Mouse (Mus musculus) brain, adult 2 months (tissue): ENCODE results near the gene Skap1.
"Not testable (repeated sequence)": the region's sequence is repeated elsewhere in the genome, so short reads cannot be mapped to it uniquely, and the experiment has no call there.

Source experiments
- DNase-seq: peaks from one replicate; pipeline ENCODE4 v3.0.0; 2011; ENCODE audit warnings: low read depth, low spot score

Skap1 gene

GRCm38 (mm10) chr11:96694774-96695173 is 230.4 kb downstream of the Skap1 start:
- no peak for DNase-seq

- DNase-seq = no peak
Observed at GRCm38 (mm10) chr11:96696168-96696727, 231.9 kb downstream of the Skap1 start.

GRCm38 (mm10) chr11:96696842-96697455 is 232.6 kb downstream of the Skap1 start:
- DNase-seq = peak; percentile 24

- DNase-seq = no peak
Observed at GRCm38 (mm10) chr11:96697467-96697866, 233.1 kb downstream of the Skap1 start.

- DNase-seq = no peak
Observed at GRCm38 (mm10) chr11:96703813-96704212, 239.4 kb downstream of the Skap1 start.

- no peak for DNase-seq
Observed at GRCm38 (mm10) chr11:96711268-96711667, 246.9 kb downstream of the Skap1 start.

GRCm38 (mm10) chr11:96711670-96712069 is 247.3 kb downstream of the Skap1 start:
- no peak for DNase-seq

GRCm38 (mm10) chr11:96713210-96714005 is 249.0 kb downstream of the Skap1 start:
- DNase-seq = peak; percentile 48

- no peak for DNase-seq
Observed at GRCm38 (mm10) chr11:96714011-96714410, 249.6 kb downstream of the Skap1 start.

GRCm38 (mm10) chr11:96715168-96715567 is 250.8 kb downstream of the Skap1 start:
- DNase-seq = not testable (repeated sequence)

GRCm38 (mm10) chr11:96718609-96719008 is 254.2 kb downstream of the Skap1 start:
- DNase-seq = no peak

- DNase-seq = no peak
Observed at GRCm38 (mm10) chr11:96725833-96726232, 261.4 kb downstream of the Skap1 start.

- no peak for DNase-seq
Observed at GRCm38 (mm10) chr11:96728577-96728976, 264.2 kb downstream of the Skap1 start.

- DNase-seq = peak; percentile 60
Observed at GRCm38 (mm10) chr11:96729462-96729861, 265.1 kb downstream of the Skap1 start.

GRCm38 (mm10) chr11:96730327-96730726 is 265.9 kb downstream of the Skap1 start:
- DNase-seq = no peak

GRCm38 (mm10) chr11:96732657-96733056 is 268.3 kb downstream of the Skap1 start:
- no peak for DNase-seq

GRCm38 (mm10) chr11:96735908-96736307 is 271.5 kb downstream of the Skap1 start:
- DNase-seq = peak; percentile 93

GRCm38 (mm10) chr11:96736361-96736760 is 272.0 kb downstream of the Skap1 start:
- peak; percentile 67 for DNase-seq

GRCm38 (mm10) chr11:96737673-96738471 is 273.5 kb downstream of the Skap1 start:
- DNase-seq = no peak

- no peak for DNase-seq
Observed at GRCm38 (mm10) chr11:96740796-96741195, 276.4 kb downstream of the Skap1 start.

GRCm38 (mm10) chr11:96741995-96742394 is 277.6 kb downstream of the Skap1 start:
- DNase-seq = peak; percentile 70

- DNase-seq = peak; percentile 54
Observed at GRCm38 (mm10) chr11:96743000-96743399, 278.6 kb downstream of the Skap1 start.
